Mouse (Mus musculus): ENCODE results near the gene Gm49358.

The Gm49358 gene

DNA sequence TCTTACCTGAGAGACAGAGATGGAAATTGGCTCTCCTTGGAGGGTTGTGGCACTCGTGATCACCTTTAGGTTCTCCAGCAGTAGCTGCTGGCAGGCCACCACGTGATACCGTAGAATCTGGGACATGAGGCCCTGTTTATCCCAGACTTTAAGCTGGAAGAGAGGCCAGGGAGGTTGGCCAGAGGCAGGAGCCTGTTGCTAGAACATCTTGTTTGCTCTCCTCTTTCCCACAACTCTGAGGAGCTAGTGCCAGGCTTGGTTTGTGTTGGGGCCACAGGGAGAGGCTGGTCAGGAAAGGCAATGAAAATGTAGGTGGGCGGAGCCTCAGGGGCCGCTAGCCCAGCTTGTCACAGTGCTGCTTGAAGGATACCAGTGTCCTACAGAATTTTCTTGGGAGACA is 108.8 kb downstream of the Gm49358 start:
- Histone ChIP-seq H3K4me3 (replicated peaks; ENCODE audit: low read length) (no peak overlapping the region), H3K27me3 (ENCODE audit: insufficient read depth, low read length) (no peaks in the 10 kb centered on the region), H3K36me3 (ENCODE audit: insufficient read depth, low read length) (no peaks in the 10 kb centered on the region), H3K4me1 (replicated peaks; ENCODE audit: low read depth, low read length) (no peaks in the 10 kb centered on the region), H3K9me3 (ENCODE audit: low read length) (no peaks in the 10 kb centered on the region)
- TF ChIP-seq CTCF (conservative IDR thresholded peaks at IDR 0.05; ENCODE audit: low read length) (no peak), POU5F1 (IDR thresholded peaks at IDR 0.05; ENCODE audit: borderline replicate concordance, low read length) (no peak), NANOG (IDR thresholded peaks at IDR 0.05; ENCODE audit: borderline replicate concordance, low read length) (no peak)

GRCm38 (mm10) chr10:86878721-86879120 is 114.9 kb downstream of the Gm49358 start:
- Histone ChIP-seq H3K4me1 (replicated peaks; ENCODE audit: low read depth, low read length) (no peaks in the 10 kb centered on the region), H3K36me3 (ENCODE audit: insufficient read depth, low read length) (no peaks in the 10 kb centered on the region), H3K4me3 (replicated peaks; ENCODE audit: low read length) (no peak overlapping the region), H3K27me3 (ENCODE audit: insufficient read depth, low read length) (no peaks in the 10 kb centered on the region), H3K9me3 (ENCODE audit: low read length) (no peaks in the 10 kb centered on the region)
- TF ChIP-seq CTCF (conservative IDR thresholded peaks at IDR 0.05; ENCODE audit: low read length) (no peak), POU5F1 (IDR thresholded peaks at IDR 0.05; ENCODE audit: borderline replicate concordance, low read length) (no peak), NANOG (IDR thresholded peaks at IDR 0.05; ENCODE audit: borderline replicate concordance, low read length) (no peak)

DNA sequence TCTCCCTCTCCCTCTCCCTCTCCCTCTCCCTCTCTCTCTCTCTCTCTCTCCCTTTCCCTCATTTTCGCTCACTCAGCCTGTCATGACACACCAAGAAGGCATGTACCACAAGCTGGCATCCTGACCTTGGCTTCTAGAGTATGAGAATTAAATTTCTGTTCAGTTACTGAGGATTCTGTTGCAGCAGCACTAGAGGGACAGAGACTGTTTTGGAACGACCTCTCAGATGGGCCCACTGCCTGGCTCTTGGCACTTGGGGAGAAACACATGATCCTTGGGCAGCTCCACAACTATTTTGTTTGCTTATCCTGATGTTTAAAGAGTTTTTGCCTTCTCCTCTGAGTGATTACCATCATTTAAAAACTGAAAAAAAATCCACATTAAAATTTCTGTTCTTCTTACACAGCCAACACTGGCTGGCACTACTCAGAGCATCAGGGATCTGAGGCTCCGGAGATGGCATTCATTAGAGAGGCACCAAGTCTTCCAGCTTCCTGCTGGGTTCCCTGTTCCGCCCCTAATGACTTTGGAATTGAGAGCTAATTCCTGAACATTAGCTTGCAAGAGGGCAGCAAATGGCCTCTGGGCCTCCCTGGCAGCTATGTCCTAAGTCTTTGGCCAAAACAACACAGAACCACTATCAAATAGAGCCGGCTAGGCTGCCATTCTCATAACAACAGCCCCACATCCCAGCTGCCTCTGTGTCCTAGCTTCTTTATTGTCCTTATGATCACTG is 116.5 kb downstream of the Gm49358 start:
- no peaks in the 10 kb centered on the region for H3K27me3 ChIP-seq (ENCODE audit: insufficient read depth, low read length)
- no peak overlapping the region for H3K4me3 ChIP-seq (replicated peaks; ENCODE audit: low read length)
- no peaks in the 10 kb centered on the region for H3K36me3 ChIP-seq (ENCODE audit: insufficient read depth, low read length)
- H3K9me3 ChIP-seq (ENCODE audit: low read length), result no peaks in the 10 kb centered on the region
- no peaks in the 10 kb centered on the region for H3K4me1 ChIP-seq (replicated peaks; ENCODE audit: low read depth, low read length)
- TF ChIP-seq POU5F1 (IDR thresholded peaks at IDR 0.05; ENCODE audit: borderline replicate concordance, low read length) (no peak), CTCF (conservative IDR thresholded peaks at IDR 0.05; ENCODE audit: low read length) (no peak), NANOG (IDR thresholded peaks at IDR 0.05; ENCODE audit: borderline replicate concordance, low read length) (no peak)

DNA sequence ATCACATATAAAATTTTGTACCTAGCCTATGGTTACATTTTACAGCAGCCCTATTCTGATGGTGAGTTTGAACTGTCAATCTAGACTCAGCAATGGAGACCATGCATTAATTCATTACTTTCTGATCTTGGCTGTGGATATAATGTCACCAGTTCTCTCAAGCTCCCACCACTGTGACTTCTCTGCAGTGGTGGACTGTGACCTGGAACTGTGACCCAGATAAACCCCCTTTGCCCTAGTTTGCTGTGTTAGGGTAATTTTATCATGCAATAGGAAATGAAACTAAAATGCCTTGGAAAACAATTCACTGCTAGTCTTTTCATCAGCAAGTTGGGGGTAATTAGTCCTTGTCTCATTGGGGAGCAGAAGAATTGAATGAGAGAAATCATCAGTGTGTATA is 117.7 kb downstream of the Gm49358 start:
- TF ChIP-seq NANOG (IDR thresholded peaks at IDR 0.05; ENCODE audit: borderline replicate concordance, low read length), result no peak
- TF ChIP-seq POU5F1 (IDR thresholded peaks at IDR 0.05; ENCODE audit: borderline replicate concordance, low read length), result no peak
- Histone ChIP-seq H3K4me3 (replicated peaks; ENCODE audit: low read length) (no peak overlapping the region), H3K36me3 (ENCODE audit: insufficient read depth, low read length) (no peaks in the 10 kb centered on the region), H3K4me1 (replicated peaks; ENCODE audit: low read depth, low read length) (no peaks in the 10 kb centered on the region), H3K27me3 (ENCODE audit: insufficient read depth, low read length) (no peaks in the 10 kb centered on the region), H3K9me3 (ENCODE audit: low read length) (no peaks in the 10 kb centered on the region)

Data from E14TG2a.4 (cell line).